34 mouse cellular contexts compared by ENCODE assay signal in genomic region chr1:48380139-48380538, GRCm38 (mm10).
"Had no signal": no experiment of that assay in that cellular context is flagged by ENCODE, and none has a peak within 500 bp of the region (broad histone marks: within the 10 kb centered on the region; RNA-seq: fewer than 3 reads in every experiment).

No protein-coding gene starts in this region.

- H3K27ac ChIP-seq: heart, embryonic 10.5 days; heart, embryonic 13.5 days; heart, embryonic 15.5 days; hindbrain, embryonic 10.5 days; hindbrain, embryonic 12.5 days; hindbrain, embryonic 13.5 days; hindbrain, embryonic 14.5 days; hindbrain, embryonic 15.5 days; hindbrain, postnatal 0 days; intestine, embryonic 15.5 days; kidney, embryonic 15.5 days; kidney, postnatal 0 days; layer of hippocampus, adult 2 months had no signal

- H3K4me3 ChIP-seq: heart, embryonic 10.5 days; heart, embryonic 12.5 days; heart, embryonic 13.5 days; heart, embryonic 15.5 days; hindbrain, embryonic 10.5 days; hindbrain, embryonic 12.5 days; hindbrain, embryonic 13.5 days; hindbrain, embryonic 15.5 days; intestine, embryonic 15.5 days; kidney, embryonic 15.5 days; layer of hippocampus, adult 2 months had no signal

- H3K27me3 ChIP-seq: heart, embryonic 12.5 days; heart, embryonic 13.5 days; heart, embryonic 15.5 days; hindbrain, embryonic 12.5 days; hindbrain, embryonic 13.5 days; hindbrain, embryonic 15.5 days; intestine, embryonic 15.5 days; kidney, embryonic 15.5 days had no signal

- H3K4me2 ChIP-seq: heart, embryonic 11.5 days; heart, embryonic 12.5 days; heart, embryonic 13.5 days; heart, embryonic 15.5 days; hindbrain, embryonic 12.5 days; hindbrain, embryonic 13.5 days; hindbrain, embryonic 14.5 days; hindbrain, embryonic 15.5 days; intestine, embryonic 15.5 days; kidney, embryonic 15.5 days had no signal

- DNase-seq: heart, postnatal 10 days; heart, postnatal 14 days; heart, postnatal 36 days; kidney, adult 11 months; kidney, adult 18-20 months; kidney, adult 2 months; kidney, adult 8-10 months; kidney, adult 9 months; kidney, postnatal 10 days; kidney, postnatal 14 days; kidney, postnatal 25 days; kidney, postnatal 36 days; kidney, postnatal 4 days; layer of hippocampus, adult 9-11 months; layer of hippocampus, postnatal 36 days had no signal

- H3K9ac ChIP-seq: heart, embryonic 12.5 days; heart, embryonic 13.5 days; heart, embryonic 15.5 days; hindbrain, embryonic 12.5 days; hindbrain, embryonic 13.5 days; hindbrain, embryonic 14.5 days; hindbrain, embryonic 15.5 days; intestine, embryonic 15.5 days; kidney, embryonic 15.5 days had no signal

- ATAC-seq: hindbrain, embryonic 16.5 days; hindbrain, postnatal 0 days; inflammation-experienced regulatory T-cells, adult 6 months; intestine, embryonic 15.5 days; intestine, embryonic 16.5 days; intestine, postnatal 0 days had no signal

- H3K36me3 ChIP-seq: heart, embryonic 10.5 days; heart, embryonic 12.5 days; heart, embryonic 13.5 days; heart, embryonic 15.5 days; hindbrain, embryonic 10.5 days; hindbrain, embryonic 12.5 days; hindbrain, embryonic 13.5 days; hindbrain, embryonic 15.5 days; intestine, embryonic 15.5 days; kidney, embryonic 15.5 days had no signal

- H3K4me1 ChIP-seq: heart, embryonic 10.5 days; heart, embryonic 12.5 days; heart, embryonic 13.5 days; heart, embryonic 15.5 days; hindbrain, embryonic 10.5 days; hindbrain, embryonic 12.5 days; hindbrain, embryonic 13.5 days; hindbrain, embryonic 15.5 days; intestine, embryonic 15.5 days; kidney, embryonic 15.5 days had no signal

- H3K9me3 ChIP-seq: heart, embryonic 10.5 days; heart, embryonic 12.5 days; heart, embryonic 13.5 days; heart, embryonic 15.5 days; hindbrain, embryonic 10.5 days; hindbrain, embryonic 12.5 days; hindbrain, embryonic 13.5 days; hindbrain, embryonic 15.5 days; intestine, embryonic 15.5 days; kidney, embryonic 15.5 days had no signal
